Mouse (Mus musculus) stomach, embryonic 15.5 days (tissue): ENCODE measurements around the gene Siva1. TPM values are rescaled to one million over a fixed set of nuclear protein-coding genes. Genes with fewer than 3 reads are reported as not detected.

ENCODE experiments used
- ATAC-seq: fragments of 200-750 bp; cut with Nextera tagmentation; 2 replicates; pipeline ENCODE4 v1.8.0; 2017; ENCODE audit warnings: low read depth, moderate number of reproducible peaks, moderate TSS enrichment; ENCODE audit not compliant: insufficient read depth, low FRiP score
- H3K27ac ChIP-seq: fragments of 300-500 bp; sonication (generic); 2 replicates; pipeline ENCODE4 v1.5.1; 2015; ENCODE audit warnings: mild to moderate bottlenecking, inconsistent platforms
- H3K27me3 ChIP-seq: fragments of 300-500 bp; sonication (generic); replicated peaks from 2 replicates; pipeline ENCODE4 v1.6.1; 2015; ENCODE audit warnings: inconsistent platforms
- H3K36me3 ChIP-seq: fragments of 300-500 bp; sonication (generic); 2 replicates; pipeline ENCODE4 v1.6.1; 2015; ENCODE audit warnings: inconsistent platforms
- H3K4me1 ChIP-seq: fragments of 300-500 bp; sonication (generic); 2 replicates; pipeline ENCODE4 v1.6.1; 2015; ENCODE audit warnings: inconsistent platforms
- H3K4me2 ChIP-seq: fragments of 300-500 bp; sonication (generic); 2 replicates; pipeline ENCODE4 v1.6.1; 2015; ENCODE audit warnings: mild to moderate bottlenecking, inconsistent platforms
- H3K4me3 ChIP-seq: fragments of 300-500 bp; sonication (generic); replicated peaks from 2 replicates; pipeline ENCODE4 v1.5.1; 2015; ENCODE audit warnings: inconsistent platforms
- H3K9ac ChIP-seq: fragments of 300-500 bp; sonication (generic); 2 replicates; pipeline ENCODE4 v1.6.1; 2015; ENCODE audit warnings: inconsistent platforms
- H3K9me3 ChIP-seq: fragments of 300-500 bp; sonication (generic); 2 replicates; pipeline ENCODE4 v1.6.1; 2016; ENCODE audit warnings: inconsistent platforms
- WGBS: fragments of 180-500 bp; shearing (Covaris S2); methylation state at CpG from one replicate; pipeline ENCODE4 v1.1.7; 2015; 5-methylcytosine and 5-hydroxymethylcytosine counted together
- polyA plus RNA-seq: library from polyadenylated mRNA; unstranded; fragments of >200 nt; fragmentation: Nextera tagmentation; extraction: Ambion mirVana; gene quantifications from 2 replicates; pipeline ENCODE4 v1.2.1, GENCODE M21; 2015

Gene Siva1
- polyA plus RNA-seq, 1 experiment from 2014 or later: 214 TPM

- H3K4me1 ChIP-seq: 0 out of 2 replicates have a peak, but pooled peaks cover 3% of the 10 kb centered on the region
- 0 out of 2 replicates have a peak, but pooled peaks cover 8% of the 10 kb centered on the region for H3K36me3 ChIP-seq
- no peak overlapping the region for H3K27ac ChIP-seq
- 63% methylated on average over 6 of the region's 6 CpGs for WGBS
- H3K9me3 ChIP-seq: no peaks in the 10 kb centered on the region
- H3K27me3 ChIP-seq: no peaks in the 10 kb centered on the region
- H3K4me3 ChIP-seq: no peak overlapping the region
- no peak overlapping the region for H3K9ac ChIP-seq
- ATAC-seq: no peak
- no peak overlapping the region for H3K4me2 ChIP-seq
Observed at GRCm38 (mm10) chr12:112606998-112607397, 37.5 kb upstream of the Siva1 start.

DNA sequence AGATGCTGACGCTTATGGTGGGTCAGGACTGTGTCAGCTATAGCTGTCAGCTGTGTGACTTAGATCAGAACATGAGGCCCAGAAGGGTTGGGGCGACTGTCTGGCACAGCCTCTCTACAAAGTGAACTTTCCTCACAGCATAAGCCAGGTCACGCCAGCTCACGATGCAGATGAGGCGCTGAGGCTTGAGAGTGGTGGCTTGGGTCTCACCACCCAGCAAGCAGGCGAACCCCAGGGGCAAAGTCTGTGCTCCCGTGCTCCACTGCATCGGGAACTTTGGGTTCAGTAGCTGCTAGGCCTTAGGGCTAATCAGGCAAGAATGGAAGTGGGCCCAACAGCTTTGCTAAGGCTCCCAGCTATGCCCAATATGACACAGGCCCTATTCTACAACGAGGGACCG, 35.4 kb upstream of the Siva1 start:
- H3K4me3 ChIP-seq: no peak overlapping the region
- no peak for ATAC-seq
- H3K27me3 ChIP-seq: no peaks in the 10 kb centered on the region
- WGBS: 93% methylated on average over 10 of the region's 10 CpGs
- no peaks in the 10 kb centered on the region for H3K9me3 ChIP-seq
- H3K4me2 ChIP-seq: no peak overlapping the region
- H3K9ac ChIP-seq: no peak overlapping the region
- H3K27ac ChIP-seq: no peak overlapping the region
- H3K36me3 ChIP-seq: 0 out of 2 replicates have a peak, but pooled peaks cover 8% of the 10 kb centered on the region
- H3K4me1 ChIP-seq: 0 out of 2 replicates have a peak, but pooled peaks cover 3% of the 10 kb centered on the region

DNA sequence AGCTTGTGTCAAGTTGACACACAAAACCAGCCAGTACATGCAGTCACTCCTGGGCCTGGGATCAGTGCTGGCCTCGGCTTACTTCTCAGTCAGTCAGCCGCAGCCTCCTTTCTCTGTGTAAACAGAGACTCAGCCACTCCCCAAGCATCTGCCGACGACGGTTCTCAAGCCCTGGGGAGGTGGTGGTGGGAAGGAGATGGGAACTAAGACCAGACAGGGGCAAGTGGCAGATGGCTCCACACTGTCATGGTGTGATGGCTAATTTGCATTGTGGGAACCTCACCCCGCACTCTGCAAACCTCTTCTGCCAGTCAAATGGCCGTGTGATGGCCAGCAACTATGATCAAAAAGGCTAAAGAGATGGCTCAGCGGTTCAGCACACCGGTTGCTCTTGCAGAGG, 27.8 kb upstream of the Siva1 start:
- Histone ChIP-seq H3K36me3 (no peaks in the 10 kb centered on the region), H3K9ac (no peak overlapping the region), H3K27me3 (no peaks in the 10 kb centered on the region; the same call in 1 of the 2 replicates), H3K4me1 (peaks cover 22% of the 10 kb centered on the region), H3K27ac (peak overlapping the region; percentile 33; the same call in 1 of the 2 replicates), H3K4me2 (no peak overlapping the region), H3K9me3 (no peaks in the 10 kb centered on the region), H3K4me3 (no peak overlapping the region)
- ATAC-seq: no peak
- 47% methylated on average over 9 of the region's 9 CpGs for WGBS

- Histone ChIP-seq H3K27me3 (no peaks in the 10 kb centered on the region; the same call in 1 of the 2 replicates), H3K4me2 (no peak overlapping the region), H3K4me1 (peaks cover 22% of the 10 kb centered on the region), H3K36me3 (no peaks in the 10 kb centered on the region), H3K27ac (peak overlapping the region; percentile 33; the same call in 1 of the 2 replicates), H3K4me3 (no peak overlapping the region), H3K9me3 (no peaks in the 10 kb centered on the region), H3K9ac (no peak overlapping the region)
- WGBS: 76% methylated on average over 11 of the region's 11 CpGs
- ATAC-seq: no peak
Observed at GRCm38 (mm10) chr12:112617184-112617583, 27.3 kb upstream of the Siva1 start.

DNA sequence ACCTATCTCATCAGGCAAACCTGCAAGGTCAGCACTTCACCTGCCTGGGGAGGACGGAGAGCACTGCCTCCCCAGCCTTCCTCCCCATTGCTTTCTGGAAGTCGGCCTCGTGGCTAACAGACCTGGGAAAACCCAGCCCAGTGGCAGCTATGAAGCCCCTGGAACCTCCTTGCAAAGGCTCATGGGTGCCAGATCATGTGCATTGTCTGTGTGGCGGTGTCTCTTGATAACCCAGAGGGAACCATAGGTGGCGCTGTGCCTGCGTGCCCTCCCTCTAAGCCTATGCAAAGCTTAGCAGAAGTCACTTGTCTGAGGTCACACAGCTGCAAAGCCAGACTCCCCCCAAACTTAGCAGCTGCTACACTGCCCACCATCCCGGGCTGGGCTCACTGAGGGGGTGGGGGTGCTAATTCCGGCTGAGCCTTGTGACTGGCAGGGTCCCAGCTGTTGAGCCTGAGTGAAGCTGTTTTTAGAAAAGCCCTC, 26.5 kb upstream of the Siva1 start:
- Histone ChIP-seq H3K27ac (no peak overlapping the region), H3K4me3 (no peak overlapping the region), H3K4me1 (peaks cover 22% of the 10 kb centered on the region), H3K4me2 (no peak overlapping the region), H3K36me3 (no peaks in the 10 kb centered on the region), H3K27me3 (no peaks in the 10 kb centered on the region; the same call in 1 of the 2 replicates), H3K9me3 (no peaks in the 10 kb centered on the region), H3K9ac (no peak overlapping the region)
- WGBS: 12% methylated on average over 8 of the region's 8 CpGs
- ATAC-seq: peak; percentile 41; the same call in 1 of the 2 replicates

DNA sequence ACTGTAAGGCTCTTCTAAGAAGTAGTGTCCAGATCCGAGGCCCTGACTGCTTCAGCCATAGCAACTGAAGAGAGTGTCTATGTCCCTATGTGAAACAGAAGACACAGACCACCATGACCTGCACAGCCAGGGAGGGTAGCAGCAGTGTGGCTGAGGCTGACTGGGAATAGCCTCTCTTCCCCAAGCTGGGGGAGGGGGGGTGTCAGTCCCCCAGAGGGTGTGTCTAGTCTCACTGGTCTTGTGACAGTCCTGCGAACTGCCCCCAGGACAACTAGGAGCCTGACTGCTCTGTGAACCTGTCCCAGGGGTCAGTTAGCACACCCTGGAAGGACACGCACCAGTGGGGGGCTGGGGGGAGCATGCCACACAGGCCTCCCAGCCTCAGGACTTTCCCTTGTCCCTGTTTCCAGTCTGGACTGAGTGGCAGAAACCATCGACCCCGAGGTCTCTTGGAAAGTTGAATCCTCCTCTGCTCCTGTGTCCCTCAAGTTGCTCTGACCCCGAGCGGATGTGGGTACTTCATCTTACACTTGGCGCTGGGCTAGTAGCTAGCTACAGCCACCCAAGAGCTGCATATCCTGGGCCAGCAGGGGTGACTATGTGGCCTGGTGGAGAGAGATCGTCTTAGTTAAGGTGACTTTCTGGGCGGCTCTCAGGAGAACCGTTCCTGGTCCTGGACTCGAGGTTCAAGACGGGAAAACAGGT, 25.3 kb upstream of the Siva1 start:
- no peak overlapping the region for H3K9ac ChIP-seq
- no peak for ATAC-seq

GRCm38 (mm10) chr12:112619686-112620353, 24.7 kb upstream of the Siva1 start, which contains the start of gene Adssl1:
Adssl1 (plus strand) TSS chr12:112620045.
- peak within 1 kb of the TSS; percentile 39 for H3K9ac ChIP-seq
- peak within 1 kb of the TSS; percentile 98 for H3K4me2 ChIP-seq
- peak within 1 kb of the TSS; percentile 54 for H3K4me3 ChIP-seq
- no peaks in the 10 kb centered on the region; the same call in 1 of the 2 replicates for H3K27me3 ChIP-seq
- peaks cover 22% of the 10 kb centered on the region for H3K4me1 ChIP-seq
- peak; percentile 63 for ATAC-seq
- WGBS: under 1% methylated on average over 56 of the region's 56 CpGs
- 0 out of 2 replicates have a peak within 1 kb of the TSS, but pooled peaks have one; percentile 13 for H3K27ac ChIP-seq
- H3K36me3 ChIP-seq: no peaks in the 10 kb centered on the region
- no peaks in the 10 kb centered on the region for H3K9me3 ChIP-seq

More for the DNA sequence above, 25.3 kb upstream of the Siva1 start:
- Histone ChIP-seq H3K4me1 (peaks cover 22% of the 10 kb centered on the region), H3K27ac (no peak overlapping the region), H3K4me3 (peak overlapping the region; percentile 54), H3K9me3 (no peaks in the 10 kb centered on the region), H3K36me3 (no peaks in the 10 kb centered on the region), H3K27me3 (no peaks in the 10 kb centered on the region; the same call in 1 of the 2 replicates), H3K4me2 (peak overlapping the region; percentile 98)
- 31% methylated on average over 13 of the region's 13 CpGs for WGBS

DNA sequence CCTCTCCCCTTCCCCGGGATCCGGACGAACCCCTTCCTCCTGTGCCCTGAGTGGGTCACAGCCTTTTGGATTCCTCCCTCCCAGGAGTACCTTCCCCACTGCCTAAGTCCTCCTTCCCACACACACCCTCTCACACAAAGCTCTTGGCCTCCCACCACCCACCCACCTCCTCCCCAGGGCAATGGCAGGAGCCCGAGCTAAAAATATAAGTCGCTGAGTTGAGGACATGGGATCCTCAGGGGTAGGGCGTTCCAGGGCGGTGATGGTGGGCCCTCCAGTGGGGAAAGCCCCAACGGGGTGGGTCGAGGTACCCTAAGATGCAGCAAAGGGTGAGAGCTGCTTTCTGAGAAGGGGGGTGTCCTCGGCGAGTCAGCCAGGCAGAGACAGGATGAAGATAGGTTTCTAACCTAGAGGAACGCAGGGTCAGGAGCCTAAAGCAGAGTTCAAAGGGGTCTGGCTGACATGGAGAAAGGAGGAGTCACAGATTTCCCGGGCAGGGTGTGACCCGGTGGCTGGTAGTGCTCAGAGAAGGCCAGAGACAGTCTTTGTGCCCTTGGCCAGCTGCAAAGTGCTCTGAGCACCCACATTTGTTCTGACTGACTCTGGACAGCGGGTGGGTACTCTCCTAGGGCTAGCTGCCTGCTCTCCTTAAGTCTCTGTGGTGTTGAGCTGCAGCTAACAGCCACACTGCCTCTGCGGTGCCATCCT, 24.0 kb upstream of the Siva1 start:
- Histone ChIP-seq H3K4me1 (peaks cover 22% of the 10 kb centered on the region), H3K9me3 (no peaks in the 10 kb centered on the region), H3K4me2 (peak overlapping the region; percentile 98), H3K36me3 (no peaks in the 10 kb centered on the region), H3K9ac (peak overlapping the region; percentile 39), H3K27ac (0 out of 2 replicates have a peak overlapping the region, but pooled peaks have one; percentile 13), H3K27me3 (no peaks in the 10 kb centered on the region; the same call in 1 of the 2 replicates), H3K4me3 (peak overlapping the region; percentile 54)
- WGBS: 16% methylated on average over 16 of the region's 16 CpGs
- ATAC-seq: no peak

GRCm38 (mm10) chr12:112621900-112622299, 22.6 kb upstream of the Siva1 start:
- H3K9ac ChIP-seq: no peak overlapping the region
- no peak overlapping the region for H3K4me3 ChIP-seq
- no peaks in the 10 kb centered on the region for H3K36me3 ChIP-seq
- H3K27me3 ChIP-seq: no peaks in the 10 kb centered on the region; the same call in 1 of the 2 replicates
- H3K4me1 ChIP-seq: peaks cover 28% of the 10 kb centered on the region
- H3K9me3 ChIP-seq: no peaks in the 10 kb centered on the region
- H3K27ac ChIP-seq: no peak overlapping the region
- 79% methylated on average over 3 of the region's 3 CpGs for WGBS
- no peak overlapping the region for H3K4me2 ChIP-seq
- no peak for ATAC-seq

- no peak for ATAC-seq
- H3K27ac ChIP-seq: no peak overlapping the region
Observed at GRCm38 (mm10) chr12:112623742-112624141, 20.7 kb upstream of the Siva1 start.

DNA sequence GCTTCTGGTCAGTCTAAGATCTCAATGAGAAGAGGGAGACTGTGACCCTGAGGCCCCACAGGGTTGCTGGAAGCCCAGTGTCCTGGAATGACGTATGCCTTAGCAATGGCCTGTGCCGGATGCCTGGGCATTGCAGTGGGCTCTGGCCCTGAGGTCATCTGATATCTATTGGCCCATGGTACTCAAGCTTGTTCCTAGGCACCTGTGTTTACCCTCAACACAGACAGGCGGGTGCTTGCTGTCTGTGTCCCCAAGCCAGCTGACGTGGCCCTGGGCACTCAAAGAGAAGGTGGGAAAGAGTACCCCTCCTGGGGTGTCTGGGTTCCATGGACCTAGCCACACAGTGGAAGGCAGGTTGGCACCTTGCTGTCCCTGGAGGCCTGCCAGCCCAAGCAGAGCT, 18.8 kb upstream of the Siva1 start:
- no peak for ATAC-seq
- H3K4me1 ChIP-seq: peaks cover 20% of the 10 kb centered on the region
- H3K9ac ChIP-seq: no peak overlapping the region
- H3K4me3 ChIP-seq: no peak overlapping the region
- no peaks in the 10 kb centered on the region; the same call in 1 of the 2 replicates for H3K27me3 ChIP-seq
- no peak overlapping the region for H3K27ac ChIP-seq
- no peak overlapping the region for H3K4me2 ChIP-seq
- no peaks in the 10 kb centered on the region for H3K36me3 ChIP-seq
- WGBS: 77% methylated on average over 4 of the region's 4 CpGs
- H3K9me3 ChIP-seq: no peaks in the 10 kb centered on the region

More at GRCm38 (mm10) chr12:112623742-112624141, 20.7 kb upstream of the Siva1 start:
- H3K9ac ChIP-seq: no peak overlapping the region
- no peak overlapping the region for H3K4me2 ChIP-seq
- no peaks in the 10 kb centered on the region for H3K9me3 ChIP-seq
- H3K4me1 ChIP-seq: peaks cover 21% of the 10 kb centered on the region
- H3K36me3 ChIP-seq: no peaks in the 10 kb centered on the region
- 26% methylated on average over 2 of the region's 2 CpGs for WGBS
- no peak overlapping the region for H3K4me3 ChIP-seq
- no peaks in the 10 kb centered on the region; the same call in 1 of the 2 replicates for H3K27me3 ChIP-seq
